9 mouse cellular contexts compared by ENCODE assay signal in the genomic region with DNA sequence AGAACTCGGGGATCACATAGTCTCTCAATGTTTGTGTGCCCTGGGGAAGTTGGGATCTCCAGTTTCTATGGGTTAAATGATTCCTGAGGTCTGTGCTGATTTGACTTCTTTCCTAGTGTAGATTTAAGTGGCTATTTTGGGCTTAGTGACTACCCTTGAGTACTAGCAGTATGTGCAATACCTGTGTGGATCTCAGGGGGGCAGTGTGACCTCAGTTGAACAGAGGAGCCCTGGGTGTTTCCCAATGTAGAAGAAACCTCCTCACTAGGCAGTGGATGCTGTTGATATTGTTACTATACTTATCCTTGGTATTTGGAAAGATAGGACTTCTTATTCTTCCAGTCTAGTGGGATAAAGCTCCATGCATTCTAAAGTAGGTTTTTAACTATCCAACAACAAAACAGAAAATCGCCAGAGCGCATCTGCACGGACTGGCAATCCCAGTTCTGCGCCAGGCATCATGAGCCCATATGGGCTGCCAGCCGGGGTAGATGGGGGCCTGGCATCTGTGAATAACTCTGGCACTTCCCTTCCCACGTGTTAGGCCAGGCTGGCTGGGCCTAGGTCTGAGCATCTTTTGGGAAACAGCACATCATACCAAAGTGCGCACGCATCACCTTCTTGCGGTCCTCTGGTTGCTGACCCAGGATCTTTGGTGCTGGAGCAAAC.
DNase-seq lines count a peak whose midpoint lies in the region; ATAC-seq lines count a peak whose summit lies in the region.
"Had no signal": no experiment of that assay in that cellular context is flagged by ENCODE, and none has a peak within 500 bp of the region (broad histone marks: within the 10 kb centered on the region; RNA-seq: fewer than 3 reads in every experiment).

No protein-coding gene starts in this region.

- DNase-seq in heart, adult 11 months = peak; percentile 88
- DNase-seq in testis, postnatal 10 days (ENCODE audit: low spot score) = peak; percentile 81
- DNase-seq in testis, postnatal 14 days (ENCODE audit: low spot score) = no peak
- peak; percentile 56 to 71 for DNase-seq in kidney, postnatal 25 days
- DNase-seq in urinary bladder, postnatal 10 days (ENCODE audit: low spot score) = no peak

- H3K4me2 ChIP-seq in heart, embryonic 12.5 days = no peak overlapping the region

- 83% methylated on average over 10 of the region's 10 CpGs for WGBS in heart, embryonic 12.5 days

- no peaks in the 10 kb centered on the region for H3K9me3 ChIP-seq in heart, embryonic 12.5 days (replicated peaks)
- H3K9me3 ChIP-seq: megakaryocyte, embryonic 14.5 days had no signal

- H3K27ac ChIP-seq in heart, embryonic 12.5 days (ENCODE audit: poor library complexity, severe bottlenecking) = no peak overlapping the region

- no peak for ATAC-seq in heart, embryonic 12.5 days (ENCODE audit: insufficient number of reproducible peaks, low FRiP score)
- ATAC-seq in common myeloid progenitor, adult 5-6 weeks (replicated peaks; ENCODE audit: low read depth, poor library complexity, severe bottlenecking) = peak; percentile 83
- ATAC-seq in megakaryocyte-erythroid progenitor cell, adult 5-6 weeks (replicated peaks; ENCODE audit: low FRiP score, low TSS enrichment, poor library complexity, severe bottlenecking) = peak; percentile 90

- H3K9ac ChIP-seq in heart, embryonic 12.5 days = no peak overlapping the region

- H3K36me3 ChIP-seq in heart, embryonic 12.5 days = peaks cover 7% of the 10 kb centered on the region; the same call in 1 of the 2 replicates

- no peaks in the 10 kb centered on the region for H3K27me3 ChIP-seq in heart, embryonic 12.5 days (replicated peaks)
- H3K27me3 ChIP-seq: megakaryocyte, embryonic 14.5 days had no signal

- no peak overlapping the region for H3K4me3 ChIP-seq in heart, embryonic 12.5 days
- H3K4me3 ChIP-seq: megakaryocyte, embryonic 14.5 days had no signal

- H3K4me1 ChIP-seq in heart, embryonic 12.5 days (replicated peaks) = peaks cover 7% of the 10 kb centered on the region; the same call in 1 of the 2 replicates

Comparison
In these comparisons a context has a peak if more than half of its experiments do, and no peak if none do; other contexts are left out.
1. DNase-seq: peak in heart, adult 11 months (single experiment), testis, postnatal 10 days (single experiment) and kidney, postnatal 25 days (2 of 2); none in testis, postnatal 14 days (single experiment) and urinary bladder, postnatal 10 days (single experiment).